Mouse (Mus musculus) myocyte (in vitro differentiated cells): ENCODE results near the gene 4932414N04Rik. TPM values are rescaled to one million over a fixed set of nuclear protein-coding genes. Genes with fewer than 3 reads are reported as not detected.
"Not testable (repeated sequence)": the region's sequence is repeated elsewhere in the genome, so short reads cannot be mapped to it uniquely, and the experiment has no call there.

Experiments used
- H3K27me3 ChIP-seq: one replicate; pipeline ENCODE4 v1.6.1; 2011; ENCODE audit not compliant: control insufficient read depth, insufficient read depth, insufficient read length
- H3K36me3 ChIP-seq: one replicate; pipeline ENCODE4 v1.6.1; 2011; ENCODE audit not compliant: control insufficient read depth, insufficient read depth
- H3K4me2 ChIP-seq: one replicate; pipeline ENCODE4 v1.6.1; 2011; ENCODE audit warnings: low read depth, control low read depth
- H3K4me3 ChIP-seq: one replicate; pipeline ENCODE4 v1.5.1; 2011; ENCODE audit warnings: mild to moderate bottlenecking, control low read depth, moderate library complexity
- H3K79me2 ChIP-seq: one replicate; pipeline ENCODE4 v1.6.1; 2011; ENCODE audit not compliant: control insufficient read depth, insufficient read depth
- H3ac ChIP-seq: one replicate; pipeline ENCODE4 v1.6.1; 2011; ENCODE audit not compliant: control insufficient read depth, insufficient read length
- CEBPB ChIP-seq: IDR thresholded peaks from 2 replicates; pipeline ENCODE4 v1.6.1; 2011; ENCODE audit warnings: mild to moderate bottlenecking, moderate library complexity; ENCODE audit not compliant: poor library complexity, insufficient read depth, severe bottlenecking
- E2F4 ChIP-seq: IDR thresholded peaks from one replicate; pipeline ENCODE4 v1.6.1; 2011; ENCODE audit warnings: mild to moderate bottlenecking, control low read depth, moderate library complexity; ENCODE audit not compliant: insufficient read depth
- MAX ChIP-seq: IDR thresholded peaks from one replicate; pipeline ENCODE4 v1.6.1; 2011; ENCODE audit warnings: low read depth, mild to moderate bottlenecking, control low read depth
- MYOD1 ChIP-seq, 3 experiments: IDR thresholded peaks; one replicate each; pipeline ENCODE4 v1.6.1; 2011; ENCODE audit warnings: control low read depth in 2 of 3, low read depth in 2 of 3, mild to moderate bottlenecking in 2 of 3, moderate library complexity in 1 of 3; ENCODE audit not compliant: insufficient read length in 2 of 3, control insufficient read depth in 1 of 3
- MYOG ChIP-seq, 3 experiments: IDR thresholded peaks; one replicate each; pipeline ENCODE4 v1.6.1; 2011; ENCODE audit warnings: control low read depth in 2 of 3, low read depth in 2 of 3, mild to moderate bottlenecking in 2 of 3; ENCODE audit not compliant: insufficient read length in 2 of 3, control insufficient read depth in 1 of 3, insufficient read depth in 1 of 3
- POLR2A ChIP-seq: IDR thresholded peaks from one replicate; pipeline ENCODE4 v1.6.1; 2011; ENCODE audit warnings: low read depth, mild to moderate bottlenecking, control low read depth, moderate library complexity; ENCODE audit not compliant: insufficient read length
- POLR2AphosphoS2 ChIP-seq: IDR thresholded peaks from one replicate; pipeline ENCODE4 v1.6.1; 2011; ENCODE audit warnings: low read depth, control low read depth; ENCODE audit not compliant: insufficient read length
- REST ChIP-seq: IDR thresholded peaks from one replicate; pipeline ENCODE4 v1.6.1; 2011; ENCODE audit warnings: mild to moderate bottlenecking, control low read depth, moderate library complexity; ENCODE audit not compliant: insufficient read depth, insufficient read length
- SRF ChIP-seq: IDR thresholded peaks from one replicate; pipeline ENCODE4 v1.6.1; 2011; ENCODE audit warnings: low read depth; ENCODE audit not compliant: control insufficient read depth, insufficient read length
- TCF12 ChIP-seq: IDR thresholded peaks from one replicate; pipeline ENCODE4 v1.6.1; 2011; ENCODE audit warnings: mild to moderate bottlenecking, control low read depth; ENCODE audit not compliant: poor library complexity, insufficient read depth, severe bottlenecking
- TCF3 ChIP-seq: IDR thresholded peaks from one replicate; pipeline ENCODE4 v1.6.1; 2011; ENCODE audit warnings: low read depth, control low read depth; ENCODE audit not compliant: insufficient read length
- USF1 ChIP-seq: IDR thresholded peaks from one replicate; pipeline ENCODE4 v1.6.1; 2011; ENCODE audit warnings: low read depth, mild to moderate bottlenecking, control low read depth, moderate library complexity
- polyA plus RNA-seq: library from polyadenylated mRNA; unstranded; fragments of >200 nt; fragmentation: generic; extraction: Trizol; gene quantifications from one replicate; pipeline ENCODE4 v1.2.1, GENCODE M21; 2012; ENCODE audit warnings: missing spikeins

Gene 4932414N04Rik
- polyA plus RNA-seq, 1 experiment = not detected

- no peaks in the 10 kb centered on the region for H3K79me2 ChIP-seq
- no peaks in the 10 kb centered on the region for H3K36me3 ChIP-seq
- TF ChIP-seq USF1 (no peak), TCF3 (no peak), E2F4 (no peak), SRF (no peak), CEBPB (no peak)
- no peak overlapping the region for H3K4me2 ChIP-seq
- H3K27me3 ChIP-seq = no peaks in the 10 kb centered on the region
- no peak overlapping the region for H3ac ChIP-seq
- no peak overlapping the region for H3K4me3 ChIP-seq
Measured at GRCm38 (mm10) chr2:68756793-68757192, 100.5 kb downstream of the 4932414N04Rik start.

GRCm38 (mm10) chr2:68765371-68765770 is 109.1 kb downstream of the 4932414N04Rik start:
- no peak overlapping the region for H3K4me3 ChIP-seq
- H3K4me2 ChIP-seq = no peak overlapping the region
- no peaks in the 10 kb centered on the region for H3K79me2 ChIP-seq
- H3ac ChIP-seq = no peak overlapping the region
- TF ChIP-seq TCF12 (no peak), MYOG (IDR thresholded peaks at IDR 0.05; ENCODE audit: control insufficient read depth in 1 of 3, insufficient read depth in 1 of 3, insufficient read length in 2 of 3, low read depth in 2 of 3) (no peak), SRF (no peak), TCF3 (no peak), REST (no peak), MYOD1 (IDR thresholded peaks at IDR 0.05; ENCODE audit: control insufficient read depth in 1 of 3, insufficient read length in 2 of 3, low read depth in 2 of 3) (no peak), POLR2AphosphoS2 (no peak), CEBPB (no peak), MAX (no peak), USF1 (no peak)
- H3K36me3 ChIP-seq = no peaks in the 10 kb centered on the region
- no peaks in the 10 kb centered on the region for H3K27me3 ChIP-seq

GRCm38 (mm10) chr2:68767186-68767890 is 111.1 kb downstream of the 4932414N04Rik start:
- H3K4me2 ChIP-seq = no peak overlapping the region
- H3K79me2 ChIP-seq = no peaks in the 10 kb centered on the region
- no peaks in the 10 kb centered on the region for H3K27me3 ChIP-seq
- no peak for TF ChIP-seq MYOG (IDR thresholded peaks at IDR 0.05; ENCODE audit: control insufficient read depth in 1 of 3, insufficient read depth in 1 of 3, insufficient read length in 2 of 3, low read depth in 2 of 3)
- no peak for TF ChIP-seq TCF12
- TF ChIP-seq TCF3 = no peak
- TF ChIP-seq SRF = no peak
- TF ChIP-seq CEBPB = no peak
- no peak for TF ChIP-seq MYOD1 (IDR thresholded peaks at IDR 0.05; ENCODE audit: control insufficient read depth in 1 of 3, insufficient read length in 2 of 3, low read depth in 2 of 3)
- TF ChIP-seq REST = no peak
- no peak for TF ChIP-seq MAX
- TF ChIP-seq POLR2AphosphoS2 = no peak
- TF ChIP-seq POLR2A = no peak
- TF ChIP-seq E2F4 = no peak
- TF ChIP-seq USF1 = no peak
- H3K4me3 ChIP-seq = no peak overlapping the region
- H3ac ChIP-seq = no peak overlapping the region
- no peaks in the 10 kb centered on the region for H3K36me3 ChIP-seq

GRCm38 (mm10) chr2:68782268-68783132 is 126.2 kb downstream of the 4932414N04Rik start:
- no peak overlapping the region for H3ac ChIP-seq
- no peak overlapping the region for H3K4me2 ChIP-seq
- no peak for TF ChIP-seq MYOG (IDR thresholded peaks at IDR 0.05; ENCODE audit: control insufficient read depth in 1 of 3, insufficient read depth in 1 of 3, insufficient read length in 2 of 3, low read depth in 2 of 3)
- TF ChIP-seq MYOD1 (IDR thresholded peaks at IDR 0.05; ENCODE audit: control insufficient read depth in 1 of 3, insufficient read length in 2 of 3, low read depth in 2 of 3) = no peak
- no peak for TF ChIP-seq SRF
- TF ChIP-seq TCF3 = no peak
- no peak for TF ChIP-seq CEBPB
- TF ChIP-seq REST = no peak
- TF ChIP-seq POLR2A = no peak
- TF ChIP-seq E2F4 = no peak
- TF ChIP-seq POLR2AphosphoS2 = no peak
- TF ChIP-seq MAX = no peak
- no peak for TF ChIP-seq USF1
- no peak for TF ChIP-seq TCF12
- H3K36me3 ChIP-seq = no peaks in the 10 kb centered on the region
- no peak overlapping the region for H3K4me3 ChIP-seq
- no peaks in the 10 kb centered on the region for H3K27me3 ChIP-seq
- no peaks in the 10 kb centered on the region for H3K79me2 ChIP-seq

- H3K4me3 ChIP-seq, H3K36me3 ChIP-seq, H3K27me3 ChIP-seq, H3K79me2 ChIP-seq, H3K4me2 ChIP-seq, H3ac ChIP-seq: not testable (repeated sequence)
Measured at GRCm38 (mm10) chr2:68783664-68784063, 127.4 kb downstream of the 4932414N04Rik start.
